Mouse (Mus musculus) ES-E14 (cell line): ENCODE measurements around the gene Mex3b. TPM values are rescaled to one million over a fixed set of nuclear protein-coding genes. Genes with fewer than 3 reads are reported as not detected.

Experiments
- DNase-seq: peaks from one replicate; pipeline ENCODE4 v3.0.0-alpha.2; 2013; ENCODE audit warnings: low read depth, low spot score
- H3K27ac ChIP-seq: 2 replicates; pipeline ENCODE4 v1.5.1; 2012; ENCODE audit warnings: low read depth, mild to moderate bottlenecking, low read length, moderate library complexity, mixed read lengths; ENCODE audit not compliant: poor library complexity, insufficient read depth, severe bottlenecking
- H3K36me3 ChIP-seq: 2 replicates; pipeline ENCODE4 v1.6.1; 2012; ENCODE audit warnings: mild to moderate bottlenecking, low read length, moderate library complexity, mixed read lengths; ENCODE audit not compliant: control insufficient read depth, poor library complexity, insufficient read depth, severe bottlenecking
- H3K4me1 ChIP-seq, 2 experiments: fragments of 150-350 bp in 1 of 2; sonication (generic) in 1 of 2; 2 replicates each; pipeline ENCODE4 v1.6.1; 2012; ENCODE audit warnings: low read length in 2 of 2, mild to moderate bottlenecking in 1 of 2, mixed read lengths in 1 of 2; ENCODE audit not compliant: control insufficient read depth in 2 of 2, insufficient read depth in 2 of 2, poor library complexity in 1 of 2
- H3K4me3 ChIP-seq, 2 experiments: fragments of 150-350 bp in 1 of 2; sonication (generic) in 1 of 2; 2 replicates each; pipeline ENCODE4 v1.5.1; 2012; ENCODE audit warnings: low read length in 2 of 2, low read depth in 1 of 2, mild to moderate bottlenecking in 1 of 2, mixed read lengths in 1 of 2; ENCODE audit not compliant: insufficient read depth in 1 of 2, poor library complexity in 1 of 2, severe bottlenecking in 1 of 2
- H3K9ac ChIP-seq: 2 replicates; pipeline ENCODE4 v1.6.1; 2012; ENCODE audit warnings: low read depth, mild to moderate bottlenecking, low read length, mixed read lengths; ENCODE audit not compliant: poor library complexity, insufficient read depth, severe bottlenecking
- H3K9me3 ChIP-seq: fragments of 150-350 bp; sonication (generic); 2 replicates; pipeline ENCODE4 v1.6.1; 2012; ENCODE audit warnings: low read depth, mild to moderate bottlenecking, low read length; ENCODE audit not compliant: control insufficient read depth, insufficient read depth
- CHD2 ChIP-seq: IDR thresholded peaks from 2 replicates; pipeline ENCODE4 v1.6.1; 2014; ENCODE audit warnings: mild to moderate bottlenecking, low read depth, low read length, inconsistent platforms
- HCFC1 ChIP-seq: IDR thresholded peaks from 2 replicates; pipeline ENCODE4 v1.6.1; 2012; ENCODE audit warnings: low read length, inconsistent platforms, borderline replicate concordance; ENCODE audit not compliant: insufficient read depth
- MAFK ChIP-seq: IDR thresholded peaks from 2 replicates; pipeline ENCODE4 v1.6.1; 2014; ENCODE audit warnings: mild to moderate bottlenecking, low read depth, low read length, inconsistent platforms; ENCODE audit not compliant: insufficient read depth
- ZC3H11A ChIP-seq: IDR thresholded peaks from 2 replicates; pipeline ENCODE4 v1.6.1; 2012; ENCODE audit warnings: low read depth, mild to moderate bottlenecking, inconsistent platforms, low read length, borderline replicate concordance
- ZNF384 ChIP-seq: IDR thresholded peaks from 2 replicates; pipeline ENCODE4 v1.6.1; 2012; ENCODE audit warnings: low read depth, low read length, inconsistent platforms
- in situ Hi-C, 2 experiments: fragments of 600-800 bp; cut with MboI; formaldehyde crosslinking; loops; one replicate each; pipeline ENCODE4 v1.15.1; 2025; ENCODE audit warnings: low sequenced_read_pairs in 2 of 2, inconsistent platforms in 1 of 2; ENCODE audit not compliant: unreplicated experiment in 2 of 2
- total RNA-seq: library from RNA; depleted of rRNA; stranded (reverse); fragments of 300-350 nt; gene quantifications from 2 replicates; pipeline ENCODE4 v1.2.3, GENCODE M21; 2012

Mex3b gene
- total RNA-seq, 1 experiment = 4.4 TPM

GRCm38 (mm10) chr7:82838965-82839675 lies 28.0 kb upstream of the Mex3b start:
- in situ Hi-C loops = no loop called here
- TF ChIP-seq ZC3H11A = no peak
- TF ChIP-seq ZNF384 = no peak
- TF ChIP-seq HCFC1 = no peak
- TF ChIP-seq MAFK = no peak
- no peak for TF ChIP-seq CHD2
- DNase-seq = no peak
- no peaks in the 10 kb centered on the region for H3K36me3 ChIP-seq
- H3K27ac ChIP-seq = no peak overlapping the region
- no peak overlapping the region for H3K9ac ChIP-seq
- no peak overlapping the region for H3K4me3 ChIP-seq
- no peaks in the 10 kb centered on the region for H3K9me3 ChIP-seq
- H3K4me1 ChIP-seq = peaks cover 3 to 8% of the 10 kb centered on the region in 2 experiments; a peak in 2 of 4 replicates

GRCm38 (mm10) chr7:82842222-82842920 lies 24.8 kb upstream of the Mex3b start:
- in situ Hi-C loops = no loop called here
- peak overlapping the region in 1 of 2 experiments; percentile 21; a peak in 1 of 4 replicates for H3K4me3 ChIP-seq
- no peak for DNase-seq
- H3K36me3 ChIP-seq = no peaks in the 10 kb centered on the region
- no peaks in the 10 kb centered on the region for H3K9me3 ChIP-seq
- H3K27ac ChIP-seq = peak overlapping the region; percentile 4
- no peak overlapping the region for H3K9ac ChIP-seq
- TF ChIP-seq MAFK (no peak), HCFC1 (no peak), ZC3H11A (no peak), CHD2 (no peak), ZNF384 (no peak)
- H3K4me1 ChIP-seq = peaks cover 3 to 8% of the 10 kb centered on the region in 2 experiments; a peak in 2 of 4 replicates

- Histone ChIP-seq H3K4me1 (peaks cover 0 to 13% of the 10 kb centered on the region in 2 experiments; a peak in 3 of 4 replicates), H3K36me3 (no peaks in the 10 kb centered on the region), H3K9ac (no peak overlapping the region), H3K4me3 (no peak overlapping the region), H3K27ac (no peak overlapping the region), H3K9me3 (no peaks in the 10 kb centered on the region)
- TF ChIP-seq HCFC1 (no peak), ZNF384 (no peak), ZC3H11A (no peak), CHD2 (no peak), MAFK (no peak)
- in situ Hi-C loops = no loop called here
- DNase-seq = no peak
Observed at GRCm38 (mm10) chr7:82850756-82851155, 16.4 kb upstream of the Mex3b start.

GRCm38 (mm10) chr7:82851670-82852069 lies 15.5 kb upstream of the Mex3b start:
- H3K4me3 ChIP-seq = no peak overlapping the region
- H3K36me3 ChIP-seq = no peaks in the 10 kb centered on the region
- no peak overlapping the region for H3K27ac ChIP-seq
- no peak for DNase-seq
- no peaks in the 10 kb centered on the region for H3K9me3 ChIP-seq
- TF ChIP-seq CHD2 (no peak), HCFC1 (no peak)
- in situ Hi-C loops = no loop called here
- H3K9ac ChIP-seq = no peak overlapping the region
- H3K4me1 ChIP-seq = peaks cover 0 to 13% of the 10 kb centered on the region in 2 experiments; a peak in 3 of 4 replicates
